21 mouse cellular contexts compared by ENCODE assay signal in genomic region chr4:64087675-64088074, GRCm38 (mm10). TPM values are rescaled to one million over a fixed set of nuclear protein-coding genes. Genes with fewer than 3 reads are reported as not detected.
"Had no signal": no experiment of that assay in that cellular context is flagged by ENCODE, and none has a peak within 500 bp of the region (broad histone marks: within the 10 kb centered on the region; RNA-seq: fewer than 3 reads in every experiment).

No protein-coding gene starts in this region.

- H3K9me3 ChIP-seq: limb, embryonic 13.5 days; liver, embryonic 12.5 days; lung, embryonic 15.5 days; megakaryocyte, embryonic 14.5 days; midbrain, embryonic 10.5 days; midbrain, embryonic 13.5 days had no signal

- DNase-seq: kidney, postnatal 25 days; layer of hippocampus, adult 9-11 months; layer of hippocampus, postnatal 36 days; left cerebral cortex, postnatal 4 days; liver; lung, adult 18-20 months; lung, postnatal 10 days; lung, postnatal 36 days; thymus, adult 18-20 months; thymus, postnatal 36 days had no signal

- H3K36me3 ChIP-seq: limb, embryonic 13.5 days; liver, embryonic 12.5 days; liver, embryonic 15.5 days; lung, embryonic 15.5 days; midbrain, embryonic 10.5 days; midbrain, embryonic 13.5 days had no signal

- H3K27ac ChIP-seq: kidney, postnatal 0 days; layer of hippocampus, adult 2 months; limb, embryonic 13.5 days; liver, embryonic 12.5 days; liver, embryonic 15.5 days; lung, embryonic 15.5 days; midbrain, embryonic 10.5 days; midbrain, embryonic 13.5 days had no signal

- H3K4me1 ChIP-seq: limb, embryonic 13.5 days; liver, embryonic 12.5 days; liver, embryonic 15.5 days; lung, embryonic 15.5 days; megakaryocyte, embryonic 14.5 days; midbrain, embryonic 10.5 days; midbrain, embryonic 13.5 days had no signal

- H3K4me2 ChIP-seq: limb, embryonic 13.5 days; liver, embryonic 12.5 days; liver, embryonic 15.5 days; lung, embryonic 15.5 days; midbrain, embryonic 13.5 days had no signal

- H3K9ac ChIP-seq: limb, embryonic 13.5 days; liver, embryonic 12.5 days; liver, embryonic 15.5 days; lung, embryonic 15.5 days; midbrain, embryonic 13.5 days had no signal

- H3K27me3 ChIP-seq: limb, embryonic 13.5 days; liver, embryonic 12.5 days; liver, embryonic 15.5 days; lung, embryonic 15.5 days; megakaryocyte, embryonic 14.5 days; midbrain, embryonic 13.5 days had no signal

- H3K4me3 ChIP-seq: layer of hippocampus, adult 2 months; limb, embryonic 13.5 days; liver, embryonic 12.5 days; liver, embryonic 15.5 days; lung, embryonic 15.5 days; megakaryocyte, embryonic 14.5 days; midbrain, embryonic 10.5 days; midbrain, embryonic 13.5 days; myocyte had no signal

RNA-seq across cellular contexts. Expression of gene Tnc, which starts 40.9 kb away (rescaled TPM):
- total RNA-seq: monocyte, adult 5-6 weeks had no signal
